Mouse (Mus musculus) MEL (cell line): ENCODE measurements around the gene Nfix.

Experiments
- BHLHE40 ChIP-seq: IDR thresholded peaks from 2 replicates; pipeline ENCODE4 v1.6.1; 2012; ENCODE audit warnings: low read depth, mild to moderate bottlenecking, inconsistent platforms, low read length, improper control_type of control experiment, borderline replicate concordance
- CTCF ChIP-seq, 3 experiments: IDR thresholded peaks in 2 of 3; conservative IDR thresholded peaks in 1 of 3; 2 replicates each; pipeline ENCODE4 v1.5.1; 2011 to 2012; ENCODE audit warnings: low read length in 3 of 3, low read depth in 2 of 3, mild to moderate bottlenecking in 2 of 3, improper control_type of control experiment in 1 of 3, inconsistent platforms in 1 of 3, mixed read lengths in 1 of 3, moderate library complexity in 1 of 3; ENCODE audit not compliant: control insufficient read depth in 1 of 3, insufficient read depth in 1 of 3, poor library complexity in 1 of 3, severe bottlenecking in 1 of 3
- MAFK ChIP-seq: IDR thresholded peaks from 2 replicates; pipeline ENCODE4 v1.6.1; 2011; ENCODE audit warnings: low read depth, mild to moderate bottlenecking, low read length, improper control_type of control experiment, borderline replicate concordance
- MEF2A ChIP-seq: IDR thresholded peaks from 2 replicates; pipeline ENCODE4 v1.6.1; 2014; ENCODE audit warnings: low read depth, mild to moderate bottlenecking, inconsistent platforms, low read length, improper control_type of control experiment; ENCODE audit not compliant: poor library complexity, insufficient replicate concordance, severe bottlenecking; ENCODE audit errors: extremely low read depth
- MYB ChIP-seq: IDR thresholded peaks from 2 replicates; pipeline ENCODE4 v1.6.1; 2011; ENCODE audit warnings: mild to moderate bottlenecking, low read depth, low read length, improper control_type of control experiment
- NELFE ChIP-seq: IDR thresholded peaks from 2 replicates; pipeline ENCODE4 v1.6.1; 2011; ENCODE audit warnings: low read depth, low read length, improper control_type of control experiment
- POLR2AphosphoS2 ChIP-seq: IDR thresholded peaks from 2 replicates; pipeline ENCODE4 v1.6.1; 2011; ENCODE audit warnings: low read length, improper control_type of control experiment
- USF1 ChIP-seq: IDR thresholded peaks from 2 replicates; pipeline ENCODE4 v1.6.1; 2014; ENCODE audit warnings: low read depth, mild to moderate bottlenecking, inconsistent platforms, low read length, improper control_type of control experiment, moderate library complexity
- ZNF384 ChIP-seq: IDR thresholded peaks from 2 replicates; pipeline ENCODE4 v1.6.1; 2012; ENCODE audit warnings: low read depth, mild to moderate bottlenecking, inconsistent platforms, low read length, improper control_type of control experiment

- no peak for TF ChIP-seq ZNF384
- TF ChIP-seq CTCF (IDR thresholded peaks at IDR 0.05 in 2 of 3, conservative IDR thresholded peaks at IDR 0.05 in 1 of 3; ENCODE audit: control insufficient read depth in 1 of 3, insufficient read depth in 1 of 3, low read depth in 2 of 3, low read length in 3 of 3, poor library complexity in 1 of 3, severe bottlenecking in 1 of 3), result no peak
- no peak for TF ChIP-seq NELFE
- no peak for TF ChIP-seq MAFK
- TF ChIP-seq MEF2A, result no peak
- TF ChIP-seq MYB, result no peak
- TF ChIP-seq BHLHE40, result no peak
- TF ChIP-seq USF1, result no peak
- TF ChIP-seq POLR2AphosphoS2, result no peak
These were observed 141.2 kb downstream of the Nfix start for GRCm38 (mm10) chr8:84658951-84659350.
